Mouse (Mus musculus): ENCODE data around the gene Acot6. TPM values are rescaled to one million over a fixed set of nuclear protein-coding genes. Genes with fewer than 3 reads are reported as not detected.
"Not testable (repeated sequence)": the region's sequence is repeated elsewhere in the genome, so short reads cannot be mapped to it uniquely, and the experiment has no call there.

Gene Acot6
- polyA plus RNA-seq, 1 experiment from 2014 or later, result 8.4 TPM

GRCm38 (mm10) chr12:84083842-84084241 lies 16.6 kb upstream of the Acot6 start:
- WGBS, result 60% methylated on average over 2 of the region's 2 CpGs
- Histone ChIP-seq H3K9ac (ENCODE audit: low read depth, low read length) (no peak overlapping the region), H3K4me2 (replicated peaks; ENCODE audit: low read depth) (no peak overlapping the region), H3K36me3 (ENCODE audit: control insufficient read depth, insufficient read depth) (no peaks in the 10 kb centered on the region), H3K4me3 (ENCODE audit: low read depth, low read length) (no peak overlapping the region), H3K27ac (ENCODE audit: low read depth, low read length) (peak overlapping the region; percentile 87), H3K9me3 (ENCODE audit: control insufficient read depth) (no peaks in the 10 kb centered on the region), H3K4me1 (replicated peaks; ENCODE audit: control insufficient read depth, insufficient read depth, low read length) (no peaks in the 10 kb centered on the region), H3K27me3 (replicated peaks; ENCODE audit: control insufficient read depth, insufficient read depth, low read length) (no peaks in the 10 kb centered on the region)
- peak; percentile 15; the same call in 1 of the 2 replicates for ATAC-seq
- TF ChIP-seq CTCF (IDR thresholded peaks at IDR 0.05; ENCODE audit: low read depth), result no peak

GRCm38 (mm10) chr12:84084581-84084980 lies 15.9 kb upstream of the Acot6 start:
- Histone ChIP-seq H3K4me1 (replicated peaks; ENCODE audit: control insufficient read depth, insufficient read depth, low read length) (no peaks in the 10 kb centered on the region), H3K9me3 (ENCODE audit: control insufficient read depth) (no peaks in the 10 kb centered on the region), H3K4me2 (replicated peaks; ENCODE audit: low read depth) (no peak overlapping the region), H3K9ac (ENCODE audit: low read depth, low read length) (no peak overlapping the region), H3K27me3 (replicated peaks; ENCODE audit: control insufficient read depth, insufficient read depth, low read length) (no peaks in the 10 kb centered on the region), H3K36me3 (ENCODE audit: control insufficient read depth, insufficient read depth) (no peaks in the 10 kb centered on the region), H3K27ac (ENCODE audit: low read depth, low read length) (peak overlapping the region; percentile 87), H3K4me3 (ENCODE audit: low read depth, low read length) (no peak overlapping the region)
- 32% methylated on average over 4 of the region's 4 CpGs for WGBS
- peak; percentile 96 for ATAC-seq
- TF ChIP-seq CTCF (IDR thresholded peaks at IDR 0.05; ENCODE audit: low read depth), result no peak

GRCm38 (mm10) chr12:84094666-84095065 lies 5.8 kb upstream of the Acot6 start:
- H3K9me3 ChIP-seq (ENCODE audit: control insufficient read depth); H3K27me3 ChIP-seq (replicated peaks; ENCODE audit: control insufficient read depth, insufficient read depth, low read length); ATAC-seq; H3K36me3 ChIP-seq (ENCODE audit: control insufficient read depth, insufficient read depth); H3K4me1 ChIP-seq (replicated peaks; ENCODE audit: control insufficient read depth, insufficient read depth, low read length); H3K9ac ChIP-seq (ENCODE audit: low read depth, low read length); H3K4me3 ChIP-seq (ENCODE audit: low read depth, low read length); H3K27ac ChIP-seq (ENCODE audit: low read depth, low read length); H3K4me2 ChIP-seq (replicated peaks; ENCODE audit: low read depth): not testable (repeated sequence)
- WGBS, result 75% methylated on average over 5 of the region's 5 CpGs

GRCm38 (mm10) chr12:84099605-84100004 lies 849 bp upstream of the Acot6 start:
- Histone ChIP-seq H3K36me3 (ENCODE audit: control insufficient read depth, insufficient read depth) (no peaks in the 10 kb centered on the region), H3K27me3 (replicated peaks; ENCODE audit: control insufficient read depth, insufficient read depth, low read length) (no peaks in the 10 kb centered on the region), H3K9me3 (ENCODE audit: control insufficient read depth) (no peaks in the 10 kb centered on the region), H3K4me3 (ENCODE audit: low read depth, low read length) (no peak overlapping the region), H3K27ac (ENCODE audit: low read depth, low read length) (no peak overlapping the region; the same call in 1 of the 2 replicates), H3K9ac (ENCODE audit: low read depth, low read length) (no peak overlapping the region), H3K4me1 (replicated peaks; ENCODE audit: control insufficient read depth, insufficient read depth, low read length) (no peaks in the 10 kb centered on the region), H3K4me2 (replicated peaks; ENCODE audit: low read depth) (no peak overlapping the region)
- TF ChIP-seq CTCF (IDR thresholded peaks at IDR 0.05; ENCODE audit: low read depth), result no peak
- 58% methylated on average over 2 of the region's 2 CpGs for WGBS
- ATAC-seq, result peak; percentile 42

- no peaks in the 10 kb centered on the region for H3K27me3 ChIP-seq (replicated peaks; ENCODE audit: control insufficient read depth, insufficient read depth, low read length)
- no peaks in the 10 kb centered on the region for H3K36me3 ChIP-seq (ENCODE audit: control insufficient read depth, insufficient read depth)
- 46% methylated on average over 1 of the region's 1 CpGs for WGBS
- H3K4me3 ChIP-seq (ENCODE audit: low read depth, low read length), result no peak overlapping the region; the same call in 1 of the 2 replicates
- peak overlapping the region; percentile 84 for H3K4me2 ChIP-seq (replicated peaks; ENCODE audit: low read depth)
- peak; percentile 34 for ATAC-seq
- no peaks in the 10 kb centered on the region for H3K4me1 ChIP-seq (replicated peaks; ENCODE audit: control insufficient read depth, insufficient read depth, low read length)
- TF ChIP-seq CTCF (IDR thresholded peaks at IDR 0.05; ENCODE audit: low read depth), result no peak
- no peaks in the 10 kb centered on the region for H3K9me3 ChIP-seq (ENCODE audit: control insufficient read depth)
- peak overlapping the region; percentile 88; the same call in 1 of the 2 replicates for H3K27ac ChIP-seq (ENCODE audit: low read depth, low read length)
- H3K9ac ChIP-seq (ENCODE audit: low read depth, low read length), result peak overlapping the region; percentile 78; the same call in 1 of the 2 replicates
Measured at GRCm38 (mm10) chr12:84100071-84100470, 383 bp upstream of the Acot6 start.

GRCm38 (mm10) chr12:84101493-84101845 lies 1.0 kb downstream of the Acot6 start:
- no peak for TF ChIP-seq CTCF (IDR thresholded peaks at IDR 0.05; ENCODE audit: low read depth)
- Histone ChIP-seq H3K27ac (ENCODE audit: low read depth, low read length) (peak overlapping the region; percentile 88), H3K27me3 (replicated peaks; ENCODE audit: control insufficient read depth, insufficient read depth, low read length) (no peaks in the 10 kb centered on the region), H3K4me3 (ENCODE audit: low read depth, low read length) (peak overlapping the region; percentile 50), H3K4me1 (replicated peaks; ENCODE audit: control insufficient read depth, insufficient read depth, low read length) (no peaks in the 10 kb centered on the region), H3K36me3 (ENCODE audit: control insufficient read depth, insufficient read depth) (no peaks in the 10 kb centered on the region), H3K4me2 (replicated peaks; ENCODE audit: low read depth) (peak overlapping the region; percentile 84), H3K9me3 (ENCODE audit: control insufficient read depth) (no peaks in the 10 kb centered on the region), H3K9ac (ENCODE audit: low read depth, low read length) (peak overlapping the region; percentile 78)
- ATAC-seq, result 0 out of 2 replicates have a peak, but pooled peaks have one; percentile 1
- 46% methylated on average over 2 of the region's 2 CpGs for WGBS

GRCm38 (mm10) chr12:84107012-84107411 lies 6.6 kb downstream of the Acot6 start:
- Histone ChIP-seq H3K27ac (ENCODE audit: low read depth, low read length) (no peak overlapping the region), H3K4me1 (replicated peaks; ENCODE audit: control insufficient read depth, insufficient read depth, low read length) (no peaks in the 10 kb centered on the region), H3K9me3 (ENCODE audit: control insufficient read depth) (no peaks in the 10 kb centered on the region), H3K9ac (ENCODE audit: low read depth, low read length) (no peak overlapping the region), H3K4me2 (replicated peaks; ENCODE audit: low read depth) (no peak overlapping the region), H3K27me3 (replicated peaks; ENCODE audit: control insufficient read depth, insufficient read depth, low read length) (no peaks in the 10 kb centered on the region), H3K4me3 (ENCODE audit: low read depth, low read length) (no peak overlapping the region), H3K36me3 (ENCODE audit: control insufficient read depth, insufficient read depth) (peaks cover 7% of the 10 kb centered on the region; the same call in 1 of the 2 replicates)
- WGBS, result 84% methylated on average over 3 of the region's 3 CpGs
- ATAC-seq, result no peak
- no peak for TF ChIP-seq CTCF (IDR thresholded peaks at IDR 0.05; ENCODE audit: low read depth)
